Mouse (Mus musculus) testis, adult 2 months (tissue): Measurements from ENCODE around the gene Cblc. TPM values are rescaled to one million over a fixed set of nuclear protein-coding genes. Genes with fewer than 3 reads are reported as not detected.

ENCODE experiments used
- H3K27ac ChIP-seq: fragments of 200-500 bp; 2 replicates; pipeline ENCODE4 v1.5.1; 2012; ENCODE audit warnings: low read depth, low read length; ENCODE audit not compliant: control insufficient read depth, insufficient read depth
- H3K27me3 ChIP-seq: fragments of 200-500 bp; 2 replicates; pipeline ENCODE4 v1.6.1; 2012; ENCODE audit warnings: mild to moderate bottlenecking, low read length, moderate library complexity; ENCODE audit not compliant: control insufficient read depth, insufficient read depth
- H3K36me3 ChIP-seq: fragments of 200-500 bp; 2 replicates; pipeline ENCODE4 v1.6.1; 2012; ENCODE audit warnings: mild to moderate bottlenecking, low read length; ENCODE audit not compliant: control insufficient read depth, insufficient read depth
- H3K4me1 ChIP-seq: fragments of 200-500 bp; 2 replicates; pipeline ENCODE4 v1.6.1; 2012; ENCODE audit warnings: low read length; ENCODE audit not compliant: control insufficient read depth, insufficient read depth
- H3K4me3 ChIP-seq: fragments of 200-500 bp; 2 replicates; pipeline ENCODE4 v1.5.1; 2012; ENCODE audit warnings: low read depth, mild to moderate bottlenecking, low read length, moderate library complexity, mixed read lengths; ENCODE audit not compliant: control insufficient read depth
- CTCF ChIP-seq: fragments of 200-500 bp; IDR thresholded peaks from 2 replicates; pipeline ENCODE4 v1.5.1; 2012; ENCODE audit warnings: low read depth, mild to moderate bottlenecking, inconsistent platforms, low read length, moderate library complexity; ENCODE audit not compliant: control insufficient read depth, insufficient read depth, insufficient replicate concordance
- POLR2A ChIP-seq: fragments of 200-500 bp; IDR thresholded peaks from 2 replicates; pipeline ENCODE4 v1.6.1; 2012; ENCODE audit warnings: low read depth, mild to moderate bottlenecking, inconsistent platforms, low read length, moderate library complexity; ENCODE audit not compliant: control insufficient read depth
- polyA plus RNA-seq: library from polyadenylated mRNA; depleted of rRNA; stranded (reverse); fragments of >200 nt; gene quantifications from 2 replicates; pipeline ENCODE4 v1.2.3, GENCODE M21; 2012

The Cblc gene
- polyA plus RNA-seq, 1 experiment = not detected

DNA sequence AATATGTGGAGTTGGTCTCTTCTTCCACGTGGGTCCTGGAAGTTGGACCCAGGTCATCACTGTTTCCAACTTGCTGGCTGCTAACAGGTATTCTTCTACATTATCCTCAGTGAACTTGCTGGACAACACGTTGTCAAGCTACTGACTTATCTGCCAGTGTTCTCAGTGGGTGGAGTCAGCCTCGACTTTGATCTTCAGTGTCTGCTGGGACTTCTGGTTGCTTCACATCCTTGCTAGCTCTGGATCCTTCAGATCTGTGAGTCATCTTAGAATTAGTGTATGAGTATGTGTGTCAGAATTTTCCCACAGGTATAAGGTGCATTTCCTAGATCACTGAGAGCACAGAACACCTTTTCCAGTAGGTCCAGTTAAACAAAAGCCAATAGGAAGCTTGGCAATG, 40.2 kb upstream of the Cblc start:
- peaks cover 4% of the 10 kb centered on the region for H3K4me1 ChIP-seq
- TF ChIP-seq CTCF (no peak), POLR2A (no peak)
- no peak overlapping the region for H3K27ac ChIP-seq
- no peaks in the 10 kb centered on the region for H3K27me3 ChIP-seq
- H3K36me3 ChIP-seq = no peaks in the 10 kb centered on the region
- H3K4me3 ChIP-seq = no peak overlapping the region

DNA sequence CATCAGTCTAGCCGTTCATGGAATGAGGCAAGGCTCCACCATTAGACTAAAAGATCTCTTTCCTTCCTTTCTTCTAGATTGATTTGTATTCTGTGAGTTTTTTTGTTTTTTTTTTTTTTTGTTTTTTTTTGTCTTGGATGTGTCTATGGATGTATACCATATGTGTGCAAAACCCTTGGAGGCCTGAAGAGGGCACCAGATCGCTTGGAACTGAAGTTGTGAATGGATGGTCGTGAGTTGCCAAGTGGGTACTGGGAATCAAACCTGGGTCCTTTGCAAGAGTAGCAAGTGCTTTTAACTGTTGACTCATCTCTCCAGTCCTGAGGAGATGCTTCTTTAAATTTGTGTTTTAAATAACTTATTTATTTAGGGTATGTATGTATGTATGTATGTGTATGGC, 37.4 kb upstream of the Cblc start:
- TF ChIP-seq CTCF = no peak
- TF ChIP-seq POLR2A = no peak
- Histone ChIP-seq H3K4me3 (no peak overlapping the region), H3K27ac (no peak overlapping the region), H3K36me3 (no peaks in the 10 kb centered on the region), H3K27me3 (no peaks in the 10 kb centered on the region), H3K4me1 (peaks cover 2% of the 10 kb centered on the region)

DNA sequence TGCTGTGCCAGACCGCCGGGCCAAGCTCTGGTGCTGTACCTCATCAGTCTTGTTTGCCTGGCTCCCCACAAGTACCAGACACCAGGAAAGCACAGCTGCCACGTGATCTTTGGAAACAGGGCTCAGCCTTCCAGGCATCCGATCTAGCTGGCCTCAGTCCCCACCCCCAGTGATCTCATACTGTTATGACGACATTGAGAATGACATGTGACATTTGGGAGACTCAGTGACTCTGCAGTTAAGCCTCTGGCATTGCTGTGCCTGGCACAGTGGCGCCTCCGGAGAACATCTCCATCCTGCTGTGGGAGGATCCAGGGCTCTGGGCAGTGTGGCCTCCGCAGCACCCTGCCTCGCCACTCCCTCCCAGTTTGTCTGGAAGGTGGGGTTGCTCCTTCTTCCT, 35.2 kb upstream of the Cblc start:
- no peak for TF ChIP-seq POLR2A
- TF ChIP-seq CTCF = no peak
- no peaks in the 10 kb centered on the region for H3K27me3 ChIP-seq
- no peak overlapping the region for H3K27ac ChIP-seq
- peaks cover 2% of the 10 kb centered on the region for H3K4me1 ChIP-seq
- no peak overlapping the region for H3K4me3 ChIP-seq
- H3K36me3 ChIP-seq = no peaks in the 10 kb centered on the region

DNA sequence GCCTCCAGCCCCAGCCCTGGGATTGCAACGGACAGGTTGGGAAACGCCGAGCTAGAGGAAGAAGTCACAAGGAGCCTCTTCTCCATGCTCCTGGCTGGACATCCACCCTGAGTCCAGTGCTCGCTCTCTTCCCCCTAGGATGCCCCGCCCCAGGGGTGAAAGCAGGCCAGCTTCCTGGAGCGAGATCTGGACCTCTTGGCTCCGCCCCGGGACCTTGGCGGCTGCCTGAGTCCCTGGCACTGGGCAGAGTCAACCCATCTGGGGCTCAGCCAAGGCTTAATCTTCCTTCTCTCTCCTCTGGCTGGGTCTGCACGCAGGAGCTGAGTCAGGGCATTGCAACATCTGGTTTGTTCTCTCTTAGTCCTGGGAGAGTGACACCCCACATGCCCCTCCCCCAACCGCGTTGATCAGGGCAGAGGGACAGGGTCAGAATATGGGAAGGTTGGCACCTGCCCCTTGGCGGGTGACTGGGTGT, 34.1 kb upstream of the Cblc start:
- no peaks in the 10 kb centered on the region for H3K36me3 ChIP-seq
- peak overlapping the region; percentile 56 for H3K27ac ChIP-seq
- H3K4me3 ChIP-seq = no peak overlapping the region

DNA sequence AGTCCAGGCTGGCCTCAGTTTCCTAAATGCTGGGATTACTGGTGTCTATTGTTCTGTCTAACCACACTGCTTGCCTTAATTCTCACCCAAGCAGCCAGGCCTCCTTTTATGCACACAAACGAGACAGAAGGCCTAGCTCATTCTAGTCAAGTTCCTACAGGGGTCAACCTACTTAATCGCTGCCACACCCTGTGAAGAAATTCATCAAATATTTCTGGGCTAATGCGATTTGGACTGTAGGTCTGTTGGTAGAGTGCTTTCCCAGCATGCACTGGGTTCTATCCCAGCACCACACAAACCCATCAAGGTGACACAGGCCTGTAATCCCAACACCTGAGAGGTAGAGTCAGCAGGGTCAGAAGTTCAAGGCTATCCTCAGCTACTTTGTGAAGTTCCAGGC, 33.1 kb upstream of the Cblc start:
- H3K36me3 ChIP-seq = no peaks in the 10 kb centered on the region
- no peaks in the 10 kb centered on the region for H3K27me3 ChIP-seq
- no peak overlapping the region for H3K4me3 ChIP-seq
- no peak overlapping the region for H3K27ac ChIP-seq
- peaks cover 2% of the 10 kb centered on the region for H3K4me1 ChIP-seq
- TF ChIP-seq POLR2A = no peak
- no peak for TF ChIP-seq CTCF

More for the DNA sequence above, 34.1 kb upstream of the Cblc start:
- Histone ChIP-seq H3K27me3 (no peaks in the 10 kb centered on the region), H3K4me1 (peaks cover 2% of the 10 kb centered on the region)
- TF ChIP-seq CTCF (no peak), POLR2A (no peak)

DNA sequence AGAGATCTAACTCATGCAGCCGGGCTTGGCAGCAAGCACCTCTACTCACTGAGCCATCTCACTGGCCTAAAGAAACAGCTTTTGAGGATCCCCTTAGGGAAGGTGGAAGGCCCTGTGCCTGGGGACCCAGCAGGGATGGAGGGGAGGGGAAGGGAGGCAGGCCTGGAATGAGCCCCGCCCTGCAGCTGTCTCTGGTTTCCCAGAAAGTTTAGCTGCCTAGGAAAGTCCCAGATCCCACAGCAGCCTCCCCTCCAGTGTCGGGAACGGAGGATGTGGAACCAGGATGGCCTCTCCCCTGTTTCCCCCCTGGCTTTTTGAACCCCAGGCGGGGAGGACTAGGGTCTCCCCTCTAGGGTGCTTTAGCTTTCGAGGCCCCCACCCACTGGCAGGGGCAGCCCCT, 30.1 kb upstream of the Cblc start:
- peaks cover 18% of the 10 kb centered on the region for H3K4me1 ChIP-seq
- TF ChIP-seq POLR2A = no peak
- TF ChIP-seq CTCF = no peak
- no peaks in the 10 kb centered on the region for H3K36me3 ChIP-seq
- H3K4me3 ChIP-seq = no peak overlapping the region
- no peak overlapping the region for H3K27ac ChIP-seq
- no peaks in the 10 kb centered on the region; the same call in 1 of the 2 replicates for H3K27me3 ChIP-seq

DNA sequence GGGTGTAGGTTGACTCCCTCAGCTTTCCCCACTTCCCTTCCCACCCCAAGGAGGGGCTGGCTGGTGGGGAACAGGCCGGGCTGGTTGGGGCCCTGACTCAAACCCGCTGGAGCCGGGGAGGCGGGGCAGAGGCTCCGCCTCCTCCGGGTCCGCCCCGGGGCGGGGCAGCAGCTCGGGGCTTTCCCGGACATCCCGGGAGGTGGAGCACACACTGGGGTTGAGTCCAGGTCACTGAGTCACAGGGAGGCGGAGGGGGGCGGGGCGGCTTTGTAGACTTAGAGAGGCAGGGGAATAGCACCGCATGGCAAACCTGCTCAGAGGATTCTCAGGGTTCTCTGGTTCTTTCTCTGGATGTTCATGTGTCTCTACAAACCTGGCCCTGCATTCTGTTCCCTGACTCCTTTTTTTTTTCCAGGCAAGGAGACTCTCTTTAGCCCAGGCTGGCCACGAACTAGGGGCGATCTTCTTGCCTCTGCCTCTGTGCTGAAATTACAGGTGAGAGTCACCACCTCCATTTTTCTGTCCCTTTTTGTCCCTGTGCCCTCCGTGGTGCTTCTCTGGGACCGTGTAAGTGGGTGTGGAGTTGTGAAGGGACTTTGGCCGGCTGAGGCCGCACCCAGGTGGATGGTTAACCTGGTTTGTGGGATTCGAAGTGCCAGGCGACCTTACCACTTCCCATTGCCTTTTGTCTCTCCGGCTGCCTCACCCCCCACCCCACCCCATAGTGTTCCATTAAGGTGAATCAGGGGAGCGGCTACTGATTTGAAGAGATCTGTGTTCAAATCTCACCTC, 27.8 kb upstream of the Cblc start:
- no peaks in the 10 kb centered on the region for H3K36me3 ChIP-seq
- peaks cover 16% of the 10 kb centered on the region for H3K4me1 ChIP-seq
- TF ChIP-seq CTCF (no peak), POLR2A (no peak)
- H3K27ac ChIP-seq = peak overlapping the region; percentile 85
- no peaks in the 10 kb centered on the region; the same call in 1 of the 2 replicates for H3K27me3 ChIP-seq
- no peak overlapping the region for H3K4me3 ChIP-seq
